Mouse (Mus musculus): Measurements from ENCODE around the gene Olfr1368. TPM values are rescaled to one million over a fixed set of nuclear protein-coding genes. Genes with fewer than 3 reads are reported as not detected.
"Not testable (repeated sequence)": the region's sequence is repeated elsewhere in the genome, so short reads cannot be mapped to it uniquely, and the experiment has no call there.

Olfr1368 gene
- polyA plus RNA-seq, 1 experiment from 2014 or later: not detected

GRCm38 (mm10) chr13:21160657-21161590 is 15.3 kb upstream of the Olfr1368 start:
- Histone ChIP-seq H3K27me3 (replicated peaks; ENCODE audit: control insufficient read depth, insufficient read depth, low read length) (no peaks in the 10 kb centered on the region), H3K9ac (ENCODE audit: low read length) (peak overlapping the region; percentile 49), H3K4me3 (ENCODE audit: low read depth, low read length) (peak overlapping the region; percentile 77), H3K36me3 (ENCODE audit: control insufficient read depth, insufficient read depth, low read length) (no peaks in the 10 kb centered on the region), H3K4me2 (ENCODE audit: low read length) (peak overlapping the region; percentile 96), H3K27ac (ENCODE audit: low read depth) (peak overlapping the region; percentile 18; the same call in 1 of the 2 replicates), H3K4me1 (replicated peaks; ENCODE audit: control insufficient read depth, insufficient read depth, low read length) (no peaks in the 10 kb centered on the region; the same call in 1 of the 2 replicates), H3K9me3 (ENCODE audit: control insufficient read depth, low read length) (no peaks in the 10 kb centered on the region)
- ATAC-seq (replicated peaks; ENCODE audit: low FRiP score, low TSS enrichment, low read depth): peak; percentile 92
- peak; percentile 99 for DNase-seq (ENCODE audit: low spot score)
- under 1% methylated on average over 32 of the region's 32 CpGs for WGBS

GRCm38 (mm10) chr13:21160041-21160511 is 14.4 kb upstream of the Olfr1368 start:
- ATAC-seq (replicated peaks; ENCODE audit: low FRiP score, low TSS enrichment, low read depth): 0 out of 2 replicates have a peak, but pooled peaks have one; percentile 4
- WGBS: under 1% methylated on average over 16 of the region's 16 CpGs

GRCm38 (mm10) chr13:21159475-21159819 is 13.8 kb upstream of the Olfr1368 start:
- Histone ChIP-seq H3K9ac (ENCODE audit: low read length) (peak overlapping the region; percentile 49), H3K27ac (ENCODE audit: low read depth) (no peak overlapping the region), H3K4me2 (ENCODE audit: low read length) (peak overlapping the region; percentile 96), H3K27me3 (replicated peaks; ENCODE audit: control insufficient read depth, insufficient read depth, low read length) (no peaks in the 10 kb centered on the region), H3K9me3 (ENCODE audit: control insufficient read depth, low read length) (no peaks in the 10 kb centered on the region), H3K4me3 (ENCODE audit: low read depth, low read length) (peak overlapping the region; percentile 77), H3K36me3 (ENCODE audit: control insufficient read depth, insufficient read depth, low read length) (no peaks in the 10 kb centered on the region), H3K4me1 (replicated peaks; ENCODE audit: control insufficient read depth, insufficient read depth, low read length) (no peaks in the 10 kb centered on the region)
- DNase-seq (ENCODE audit: low spot score) (peak; percentile 66), ATAC-seq (replicated peaks; ENCODE audit: low FRiP score, low TSS enrichment, low read depth) (no peak)
- WGBS: under 1% methylated on average over 15 of the region's 15 CpGs

More at GRCm38 (mm10) chr13:21160041-21160511, 14.4 kb upstream of the Olfr1368 start:
- peak overlapping the region; percentile 96 for H3K4me2 ChIP-seq (ENCODE audit: low read length)
- peak overlapping the region; percentile 77 for H3K4me3 ChIP-seq (ENCODE audit: low read depth, low read length)
- DNase-seq (ENCODE audit: low spot score): peak; percentile 56
- no peaks in the 10 kb centered on the region for H3K9me3 ChIP-seq (ENCODE audit: control insufficient read depth, low read length)
- H3K27me3 ChIP-seq (replicated peaks; ENCODE audit: control insufficient read depth, insufficient read depth, low read length): no peaks in the 10 kb centered on the region
- H3K36me3 ChIP-seq (ENCODE audit: control insufficient read depth, insufficient read depth, low read length): no peaks in the 10 kb centered on the region
- H3K27ac ChIP-seq (ENCODE audit: low read depth): no peak overlapping the region
- no peaks in the 10 kb centered on the region for H3K4me1 ChIP-seq (replicated peaks; ENCODE audit: control insufficient read depth, insufficient read depth, low read length)
- H3K9ac ChIP-seq (ENCODE audit: low read length): peak overlapping the region; percentile 49

- peak; percentile 96 for DNase-seq (ENCODE audit: low spot score)
- no peaks in the 10 kb centered on the region for H3K9me3 ChIP-seq (ENCODE audit: control insufficient read depth, low read length)
- H3K27me3 ChIP-seq (replicated peaks; ENCODE audit: control insufficient read depth, insufficient read depth, low read length): no peaks in the 10 kb centered on the region
- ATAC-seq (replicated peaks; ENCODE audit: low FRiP score, low TSS enrichment, low read depth): no peak; the same call in 1 of the 2 replicates
- H3K9ac ChIP-seq (ENCODE audit: low read length): peak overlapping the region; percentile 49
- peak overlapping the region; percentile 77 for H3K4me3 ChIP-seq (ENCODE audit: low read depth, low read length)
- H3K4me1 ChIP-seq (replicated peaks; ENCODE audit: control insufficient read depth, insufficient read depth, low read length): no peaks in the 10 kb centered on the region
- 0% methylated on average over 19 of the region's 19 CpGs for WGBS
- H3K36me3 ChIP-seq (ENCODE audit: control insufficient read depth, insufficient read depth, low read length): no peaks in the 10 kb centered on the region
- peak overlapping the region; percentile 96 for H3K4me2 ChIP-seq (ENCODE audit: low read length)
- no peak overlapping the region for H3K27ac ChIP-seq (ENCODE audit: low read depth)
Measured at GRCm38 (mm10) chr13:21158785-21159474, 13.3 kb upstream of the Olfr1368 start.

- Histone ChIP-seq H3K9ac (ENCODE audit: low read length) (no peak overlapping the region), H3K4me2 (ENCODE audit: low read length) (peak overlapping the region; percentile 96), H3K4me3 (ENCODE audit: low read depth, low read length) (peak overlapping the region; percentile 77; the same call in 1 of the 2 replicates), H3K36me3 (ENCODE audit: control insufficient read depth, insufficient read depth, low read length) (no peaks in the 10 kb centered on the region), H3K27me3 (replicated peaks; ENCODE audit: control insufficient read depth, insufficient read depth, low read length) (no peaks in the 10 kb centered on the region), H3K4me1 (replicated peaks; ENCODE audit: control insufficient read depth, insufficient read depth, low read length) (no peaks in the 10 kb centered on the region), H3K27ac (ENCODE audit: low read depth) (no peak overlapping the region), H3K9me3 (ENCODE audit: control insufficient read depth, low read length) (no peaks in the 10 kb centered on the region)
- 14% methylated on average over 9 of the region's 9 CpGs for WGBS
- ATAC-seq (replicated peaks; ENCODE audit: low FRiP score, low TSS enrichment, low read depth): no peak
- no peak for DNase-seq (ENCODE audit: low spot score)
Measured at GRCm38 (mm10) chr13:21158071-21158470, 12.4 kb upstream of the Olfr1368 start.

GRCm38 (mm10) chr13:21155888-21156287 is 10.2 kb upstream of the Olfr1368 start:
- Histone ChIP-seq H3K27me3 (replicated peaks; ENCODE audit: control insufficient read depth, insufficient read depth, low read length) (no peaks in the 10 kb centered on the region), H3K4me3 (ENCODE audit: low read depth, low read length) (no peak overlapping the region), H3K4me2 (ENCODE audit: low read length) (no peak overlapping the region), H3K9me3 (ENCODE audit: control insufficient read depth, low read length) (no peaks in the 10 kb centered on the region), H3K9ac (ENCODE audit: low read length) (no peak overlapping the region), H3K36me3 (ENCODE audit: control insufficient read depth, insufficient read depth, low read length) (no peaks in the 10 kb centered on the region), H3K4me1 (replicated peaks; ENCODE audit: control insufficient read depth, insufficient read depth, low read length) (no peaks in the 10 kb centered on the region), H3K27ac (ENCODE audit: low read depth) (no peak overlapping the region)
- WGBS: 78% methylated on average over 5 of the region's 5 CpGs
- DNase-seq (ENCODE audit: low spot score): no peak
- ATAC-seq (replicated peaks; ENCODE audit: low FRiP score, low TSS enrichment, low read depth): no peak

GRCm38 (mm10) chr13:21142421-21142820 is 3.2 kb downstream of the Olfr1368 start:
- ATAC-seq (replicated peaks; ENCODE audit: low FRiP score, low TSS enrichment, low read depth) (no peak), DNase-seq (ENCODE audit: low spot score) (no peak)
- no peaks in the 10 kb centered on the region for H3K9me3 ChIP-seq (ENCODE audit: control insufficient read depth, low read length)
- no peaks in the 10 kb centered on the region for H3K4me1 ChIP-seq (replicated peaks; ENCODE audit: control insufficient read depth, insufficient read depth, low read length)
- no peaks in the 10 kb centered on the region for H3K36me3 ChIP-seq (ENCODE audit: control insufficient read depth, insufficient read depth, low read length)
- no peak overlapping the region for H3K9ac ChIP-seq (ENCODE audit: low read length)
- 35% methylated on average over 8 of the region's 8 CpGs for WGBS
- no peaks in the 10 kb centered on the region for H3K27me3 ChIP-seq (replicated peaks; ENCODE audit: control insufficient read depth, insufficient read depth, low read length)
- no peak overlapping the region for H3K4me3 ChIP-seq (ENCODE audit: low read depth, low read length)
- H3K27ac ChIP-seq (ENCODE audit: low read depth): no peak overlapping the region
- no peak overlapping the region for H3K4me2 ChIP-seq (ENCODE audit: low read length)

- DNase-seq (ENCODE audit: low spot score); H3K27me3 ChIP-seq (replicated peaks; ENCODE audit: control insufficient read depth, insufficient read depth, low read length); H3K36me3 ChIP-seq (ENCODE audit: control insufficient read depth, insufficient read depth, low read length); H3K9me3 ChIP-seq (ENCODE audit: control insufficient read depth, low read length); H3K4me1 ChIP-seq (replicated peaks; ENCODE audit: control insufficient read depth, insufficient read depth, low read length); ATAC-seq (replicated peaks; ENCODE audit: low FRiP score, low TSS enrichment, low read depth); H3K4me3 ChIP-seq (ENCODE audit: low read depth, low read length); H3K27ac ChIP-seq (ENCODE audit: low read depth); H3K9ac ChIP-seq (ENCODE audit: low read length); H3K4me2 ChIP-seq (ENCODE audit: low read length): not testable (repeated sequence)
- WGBS: 79% methylated on average over 3 of the region's 3 CpGs
Measured at GRCm38 (mm10) chr13:21129339-21129738, 16.3 kb downstream of the Olfr1368 start, which contains the start of gene Olfr263. TSS of gene Olfr263 (plus strand) at chr13:21129639.

Data from intestine, embryonic 14.5 days (tissue).